ENCODE assay signal across 13 mouse cellular contexts in genomic region chr2:75318190-75318589, GRCm38 (mm10).
DNase-seq lines count a peak whose midpoint lies in the region; ATAC-seq and TF ChIP-seq lines count a peak whose summit lies in the region.
"Had no signal": no experiment of that assay in that cellular context is flagged by ENCODE, and none has a peak within 500 bp of the region (broad histone marks: within the 10 kb centered on the region; RNA-seq: fewer than 3 reads in every experiment).

No protein-coding gene starts in this region.

- ATAC-seq in kidney, postnatal 0 days (replicated peaks; ENCODE audit: low FRiP score, low read depth), result no peak
- no peak for ATAC-seq in neural tube, embryonic 15.5 days (ENCODE audit: low FRiP score)

- 65% methylated on average over 5 of the region's 5 CpGs for WGBS in kidney, postnatal 0 days
- 56% methylated on average over 5 of the region's 5 CpGs for WGBS in neural tube, embryonic 15.5 days

- H3K9ac ChIP-seq in kidney, postnatal 0 days (ENCODE audit: low read depth, low read length), result no peak overlapping the region
- H3K9ac ChIP-seq in CH12.LX (ENCODE audit: insufficient read depth, low read depth), result no peak overlapping the region
- no peak overlapping the region for H3K9ac ChIP-seq in neural tube, embryonic 15.5 days (replicated peaks)
- H3K9ac ChIP-seq: limb, embryonic 13.5 days had no signal

- no peak overlapping the region for H3K4me2 ChIP-seq in kidney, postnatal 0 days (ENCODE audit: low read length)
- H3K4me2 ChIP-seq in CH12.LX (ENCODE audit: insufficient read depth, low read depth, poor library complexity, severe bottlenecking), result no peak overlapping the region
- no peak overlapping the region for H3K4me2 ChIP-seq in neural tube, embryonic 15.5 days
- H3K4me2 ChIP-seq: limb, embryonic 13.5 days had no signal

- no peaks in the 10 kb centered on the region for H3K27me3 ChIP-seq in kidney, postnatal 0 days (ENCODE audit: insufficient read depth, low read length)
- H3K27me3 ChIP-seq in CH12.LX (replicated peaks), result no peaks in the 10 kb centered on the region
- no peaks in the 10 kb centered on the region for H3K27me3 ChIP-seq in neural tube, embryonic 15.5 days (replicated peaks)

- TF ChIP-seq EP300 in CH12.LX (IDR thresholded peaks at IDR 0.05; ENCODE audit: low read length), result no peak

- H3K27ac ChIP-seq in kidney, postnatal 0 days, result no peak overlapping the region
- H3K27ac ChIP-seq in CH12.LX (ENCODE audit: insufficient read depth, low read depth), result no peak overlapping the region
- no peak overlapping the region for H3K27ac ChIP-seq in neural tube, embryonic 15.5 days (replicated peaks)
- H3K27ac ChIP-seq: limb, embryonic 13.5 days; macrophage had no signal

- no peak overlapping the region for H3K4me3 ChIP-seq in kidney, postnatal 0 days (replicated peaks; ENCODE audit: low read depth, low read length)
- no peak overlapping the region for H3K4me3 ChIP-seq in CH12.LX (replicated peaks in 1 of 3; ENCODE audit: low read depth in 2 of 3, low read length in 2 of 3, poor library complexity in 1 of 3)
- no peak overlapping the region for H3K4me3 ChIP-seq in neural tube, embryonic 15.5 days (replicated peaks)
- H3K4me3 ChIP-seq: limb, embryonic 13.5 days; myocyte had no signal

- in situ Hi-C loops in CH12.LX (cut with MboI; ENCODE audit: low pct_ligation_motif_present, low pct_unique_long_range_greater_than_20kb, low sequenced_read_pairs), result loop anchor here (25.0 kb wide), 1 partner anchor 631 kb away; the partner anchor contains the start of genes Hoxd10, Hoxd11, Hoxd12 and Hoxd9

- TF ChIP-seq CTCF in kidney, postnatal 0 days (IDR thresholded peaks at IDR 0.05; ENCODE audit: low read depth), result peak; percentile 48; the same call in 1 of the 2 replicates
- TF ChIP-seq CTCF in CH12.LX (conservative IDR thresholded peaks at IDR 0.05 in 1 of 2, IDR thresholded peaks at IDR 0.05 in 1 of 2; ENCODE audit: low read depth in 2 of 2, low read length in 2 of 2), result peak; percentile 67

- no peaks in the 10 kb centered on the region for H3K9me3 ChIP-seq in kidney, postnatal 0 days (replicated peaks; ENCODE audit: low read length)
- no peaks in the 10 kb centered on the region for H3K9me3 ChIP-seq in CH12.LX (replicated peaks; ENCODE audit: low read length)
- H3K9me3 ChIP-seq in neural tube, embryonic 15.5 days (replicated peaks), result no peaks in the 10 kb centered on the region
- H3K9me3 ChIP-seq: limb, embryonic 13.5 days had no signal

- DNase-seq in kidney, postnatal 0 days (ENCODE audit: low spot score), result no peak
- no peak for DNase-seq in kidney, adult 11 months
- DNase-seq in 416B (ENCODE audit: low read depth) (peak; percentile 3), CH12.LX (ENCODE audit: extremely low read depth) (peak; percentile 26)
- DNase-seq in brain, adult 2 months (ENCODE audit: low read depth, low spot score), result peak; percentile 21
- DNase-seq in yolk sac, embryonic 10.5 days (ENCODE audit: low spot score), result no peak
- DNase-seq in right cerebral cortex, postnatal 36 days (ENCODE audit: low spot score in 2 of 2), result no peak
- DNase-seq: cerebellum, postnatal 36 days; right cerebral cortex, adult 18-20 months had no signal

- H3K36me3 ChIP-seq in kidney, postnatal 0 days (ENCODE audit: insufficient read depth, low read length), result no peaks in the 10 kb centered on the region
- no peaks in the 10 kb centered on the region for H3K36me3 ChIP-seq in CH12.LX (replicated peaks in 1 of 2; ENCODE audit: control insufficient read depth in 1 of 2, insufficient read depth in 1 of 2, low read length in 1 of 2)
- H3K36me3 ChIP-seq in neural tube, embryonic 15.5 days, result no peaks in the 10 kb centered on the region
- H3K36me3 ChIP-seq: limb, embryonic 13.5 days had no signal

- no peaks in the 10 kb centered on the region for H3K4me1 ChIP-seq in kidney, postnatal 0 days (replicated peaks; ENCODE audit: insufficient read depth, low read length)
- no peaks in the 10 kb centered on the region for H3K4me1 ChIP-seq in CH12.LX (ENCODE audit: control insufficient read depth in 1 of 2, insufficient read depth in 2 of 2)
- H3K4me1 ChIP-seq in neural tube, embryonic 15.5 days, result peaks cover 18% of the 10 kb centered on the region

- TF ChIP-seq POLR2A in CH12.LX (IDR thresholded peaks at IDR 0.05; ENCODE audit: low read depth, low read length), result no peak

- TF ChIP-seq RAD21 in CH12.LX (IDR thresholded peaks at IDR 0.05; ENCODE audit: low read depth, low read length), result peak; percentile 22

- dilution Hi-C loops in CH12.LX (cut with MboI; ENCODE audit: extremely low pct_ligation_motif_present, extremely low pct_unique_long_range_greater_than_20kb, low sequenced_read_pairs), result no loop called here

- H3K79me2 ChIP-seq in CH12.LX (replicated peaks; ENCODE audit: control insufficient read depth, extremely low read depth, insufficient read depth, poor library complexity, severe bottlenecking), result no peaks in the 10 kb centered on the region

TF ChIP-seq in CH12.LX, 34 proteins besides CTCF, POLR2A, EP300 and RAD21:
- TF ChIP-seq PAX5 (IDR thresholded peaks at IDR 0.05; ENCODE audit: low read length) (no peak), TBP (conservative IDR thresholded peaks at IDR 0.05; ENCODE audit: low read depth, low read length) (no peak), MAFK (IDR thresholded peaks at IDR 0.05; ENCODE audit: insufficient replicate concordance, low read length) (no peak), CHD1 (IDR thresholded peaks at IDR 0.05; ENCODE audit: low read depth, low read length) (no peak), RCOR1 (conservative IDR thresholded peaks at IDR 0.05; ENCODE audit: low read depth, low read length) (no peak), SMC3 (IDR thresholded peaks at IDR 0.05; ENCODE audit: low read depth, low read length) (peak; percentile 60), E2F4 (IDR thresholded peaks at IDR 0.05; ENCODE audit: insufficient replicate concordance, low read depth, low read length) (no peak), MAX (IDR thresholded peaks at IDR 0.05; ENCODE audit: low read length) (no peak)

Comparison
In these comparisons a context has a peak if more than half of its experiments do, and no peak if none do; other contexts are left out.
1. DNase-seq: peak in 416B (single experiment), CH12.LX (single experiment) and brain, adult 2 months (single experiment); none in kidney, postnatal 0 days (single experiment), kidney, adult 11 months (single experiment), yolk sac, embryonic 10.5 days (single experiment) and right cerebral cortex, postnatal 36 days (0 of 2).